ENCODE assay signal across 14 mouse cellular contexts in genomic region chr11:24095236-24095635, GRCm38 (mm10). TPM values are rescaled to one million over a fixed set of nuclear protein-coding genes. Genes with fewer than 3 reads are reported as not detected.
DNase-seq lines count a peak whose midpoint lies in the region; ATAC-seq and TF ChIP-seq lines count a peak whose summit lies in the region.
"Had no signal": no experiment of that assay in that cellular context is flagged by ENCODE, and none has a peak within 500 bp of the region (broad histone marks: within the 10 kb centered on the region; RNA-seq: fewer than 3 reads in every experiment).

No protein-coding gene starts in this region.

- H3K36me3 ChIP-seq in hindbrain, embryonic 12.5 days = no peaks in the 10 kb centered on the region
- H3K36me3 ChIP-seq in hindbrain, embryonic 11.5 days (ENCODE audit: control insufficient read depth, insufficient read depth, low read length) = no peaks in the 10 kb centered on the region
- no peaks in the 10 kb centered on the region for H3K36me3 ChIP-seq in forebrain, postnatal 0 days (ENCODE audit: insufficient read depth)
- H3K36me3 ChIP-seq in midbrain, embryonic 13.5 days = peaks cover 6% of the 10 kb centered on the region; the same call in 1 of the 2 replicates

- TF ChIP-seq POLR2A in cortical plate, adult 2 months (IDR thresholded peaks at IDR 0.05; ENCODE audit: extremely low read depth, insufficient read depth, low read length) = no peak

- H3K27ac ChIP-seq in hindbrain, embryonic 12.5 days = peak overlapping the region; percentile 66
- no peak overlapping the region for H3K27ac ChIP-seq in hindbrain, embryonic 11.5 days (ENCODE audit: low read depth, low read length)
- peak overlapping the region; percentile 71 for H3K27ac ChIP-seq in cortical plate, adult 2 months (ENCODE audit: insufficient read depth, low read length)
- H3K27ac ChIP-seq in forebrain, postnatal 0 days (ENCODE audit: low read depth, low read length) = peak overlapping the region; percentile 89
- peak overlapping the region; percentile 82 for H3K27ac ChIP-seq in midbrain, embryonic 13.5 days
- H3K27ac ChIP-seq: embryonic facial prominence, embryonic 12.5 days had no signal

- peak overlapping the region; percentile 15; the same call in 1 of the 2 replicates for H3K4me2 ChIP-seq in hindbrain, embryonic 12.5 days (replicated peaks)
- H3K4me2 ChIP-seq in hindbrain, embryonic 11.5 days (replicated peaks; ENCODE audit: low read depth, low read length) = no peak overlapping the region
- peak overlapping the region; percentile 46 for H3K4me2 ChIP-seq in forebrain, postnatal 0 days (ENCODE audit: low read depth)
- peak overlapping the region; percentile 38 for H3K4me2 ChIP-seq in midbrain, embryonic 13.5 days (replicated peaks)

- 48% methylated on average over 9 of the region's 9 CpGs for WGBS in hindbrain, embryonic 12.5 days
- WGBS in hindbrain, embryonic 11.5 days = 63% methylated on average over 9 of the region's 9 CpGs
- whole genome bisulfite sequencing in forebrain, postnatal 0 days = 21% methylated on average over 9 of the region's 9 CpGs
- WGBS in midbrain, embryonic 13.5 days = 43% methylated on average over 9 of the region's 9 CpGs

- ATAC-seq in hindbrain, embryonic 12.5 days (ENCODE audit: low FRiP score) = no peak
- ATAC-seq in hindbrain, embryonic 11.5 days (ENCODE audit: low FRiP score) = no peak
- peak; percentile 55 for ATAC-seq in forebrain, postnatal 0 days
- no peak for ATAC-seq in midbrain, embryonic 13.5 days

- no peaks in the 10 kb centered on the region for H3K9me3 ChIP-seq in hindbrain, embryonic 12.5 days (replicated peaks)
- no peaks in the 10 kb centered on the region for H3K9me3 ChIP-seq in hindbrain, embryonic 11.5 days (ENCODE audit: control insufficient read depth, low read length)
- H3K9me3 ChIP-seq in forebrain, postnatal 0 days (ENCODE audit: low read length) = no peaks in the 10 kb centered on the region
- no peaks in the 10 kb centered on the region for H3K9me3 ChIP-seq in midbrain, embryonic 13.5 days
- H3K9me3 ChIP-seq: embryonic facial prominence, embryonic 12.5 days had no signal

- DNase-seq in hindbrain, embryonic 11.5 days (ENCODE audit: low spot score) = no peak
- DNase-seq in forebrain, postnatal 0 days = peak; percentile 77
- no peak for DNase-seq in retina, embryonic 14.5 days (ENCODE audit: low spot score)
- no peak for DNase-seq in kidney, postnatal 4 days
- DNase-seq in cerebellum, adult 9-10 months = no peak
- DNase-seq: gastrocnemius, postnatal 25 days; kidney, postnatal 25 days had no signal

- 0 out of 2 replicates have a peak overlapping the region, but pooled peaks have one; percentile 3 for H3K4me3 ChIP-seq in hindbrain, embryonic 12.5 days
- no peak overlapping the region for H3K4me3 ChIP-seq in hindbrain, embryonic 11.5 days (ENCODE audit: low read depth, low read length)
- no peak overlapping the region; the same call in 1 of the 2 replicates for H3K4me3 ChIP-seq in cortical plate, adult 2 months (ENCODE audit: insufficient read depth, low read length)
- peak overlapping the region; percentile 15; the same call in 1 of the 2 replicates for H3K4me3 ChIP-seq in forebrain, postnatal 0 days (ENCODE audit: low read depth, low read length)
- H3K4me3 ChIP-seq in midbrain, embryonic 13.5 days (replicated peaks) = no peak overlapping the region
- H3K4me3 ChIP-seq: embryonic facial prominence, embryonic 12.5 days had no signal

- H3K9ac ChIP-seq in hindbrain, embryonic 12.5 days = no peak overlapping the region
- H3K9ac ChIP-seq in hindbrain, embryonic 11.5 days (ENCODE audit: low read depth, low read length) = no peak overlapping the region
- H3K9ac ChIP-seq in forebrain, postnatal 0 days = peak overlapping the region; percentile 56
- peak overlapping the region; percentile 36; the same call in 1 of the 2 replicates for H3K9ac ChIP-seq in midbrain, embryonic 13.5 days (replicated peaks)
- H3K9ac ChIP-seq: embryonic facial prominence, embryonic 12.5 days had no signal

- peaks cover 82% of the 10 kb centered on the region for H3K4me1 ChIP-seq in hindbrain, embryonic 12.5 days
- peaks cover 10% of the 10 kb centered on the region; the same call in 1 of the 2 replicates for H3K4me1 ChIP-seq in hindbrain, embryonic 11.5 days (replicated peaks; ENCODE audit: control insufficient read depth, insufficient read depth, low read length)
- H3K4me1 ChIP-seq in cortical plate, adult 2 months (ENCODE audit: control insufficient read depth, insufficient read depth, low read length) = peaks cover 22% of the 10 kb centered on the region
- H3K4me1 ChIP-seq in forebrain, postnatal 0 days (ENCODE audit: insufficient read depth) = peaks cover 55% of the 10 kb centered on the region
- peaks cover 93% of the 10 kb centered on the region for H3K4me1 ChIP-seq in midbrain, embryonic 13.5 days (replicated peaks)

- no peaks in the 10 kb centered on the region for H3K27me3 ChIP-seq in hindbrain, embryonic 12.5 days
- no peaks in the 10 kb centered on the region for H3K27me3 ChIP-seq in hindbrain, embryonic 11.5 days (ENCODE audit: control insufficient read depth, insufficient read depth, low read length)
- H3K27me3 ChIP-seq in forebrain, postnatal 0 days (ENCODE audit: insufficient read depth, low read length) = no peaks in the 10 kb centered on the region
- no peaks in the 10 kb centered on the region; the same call in 1 of the 2 replicates for H3K27me3 ChIP-seq in midbrain, embryonic 13.5 days
- H3K27me3 ChIP-seq: CH12.LX; embryonic facial prominence, embryonic 12.5 days had no signal

- TF ChIP-seq CTCF in cortical plate, adult 2 months (IDR thresholded peaks at IDR 0.05; ENCODE audit: extremely low read depth, insufficient read depth, low read length) = no peak
- no peak for TF ChIP-seq CTCF in forebrain, postnatal 0 days (IDR thresholded peaks at IDR 0.05; ENCODE audit: low read depth)

RNA-seq across cellular contexts. Expression of gene Bcl11a, which starts 17.4 kb away (rescaled TPM):
- 89.1 and 94.8 TPM in 2 replicates for polyA plus RNA-seq in hindbrain, embryonic 12.5 days (2016; fragmentation: Nextera tagmentation; extraction: Ambion mirVana)
- 66.6 and 71.7 TPM in 2 replicates for polyA plus RNA-seq in hindbrain, embryonic 11.5 days (2014; fragmentation: Nextera tagmentation; extraction: Ambion mirVana)
- 62.8 and 64.1 TPM in 2 replicates for polyA plus RNA-seq in cortical plate, adult 2 months (2012; rRNA removed)
- 70.8 and 85.9 TPM in 2 replicates for total RNA-seq in forebrain, postnatal 0 days (2014; rRNA removed)
- 173 and 174 TPM in 2 replicates for polyA plus RNA-seq in forebrain, postnatal 0 days (2015; fragmentation: Nextera tagmentation; extraction: Ambion mirVana)
- polyA plus RNA-seq in midbrain, embryonic 13.5 days (2015; fragmentation: Nextera tagmentation; extraction: Ambion mirVana) = 97.6 and 102 TPM in 2 replicates

RNA-seq across cellular contexts. Expression of gene A830031A19Rik, which starts 20.4 kb away (rescaled TPM):
- not detected in 2 replicates for polyA plus RNA-seq in hindbrain, embryonic 12.5 days (2016; fragmentation: Nextera tagmentation; extraction: Ambion mirVana)
- polyA plus RNA-seq in hindbrain, embryonic 11.5 days (2014; fragmentation: Nextera tagmentation; extraction: Ambion mirVana) = not detected in 2 replicates
- 1.2 and 1.6 TPM in 2 replicates for polyA plus RNA-seq in cortical plate, adult 2 months (2012; rRNA removed)
- 1.8 TPM in 1 of 2 replicates, not detected in the other for total RNA-seq in forebrain, postnatal 0 days (2014; rRNA removed)
- polyA plus RNA-seq in forebrain, postnatal 0 days (2015; fragmentation: Nextera tagmentation; extraction: Ambion mirVana) = 0.26 and 0.63 TPM in 2 replicates
- polyA plus RNA-seq in midbrain, embryonic 13.5 days (2015; fragmentation: Nextera tagmentation; extraction: Ambion mirVana) = not detected in 2 replicates
- total RNA-seq: CH12.LX; gastrocnemius, postnatal 25 days had no signal
- polyA plus RNA-seq: embryonic facial prominence, embryonic 12.5 days; limb, embryonic 11.5 days; urinary bladder, adult 2 months had no signal

Comparison
In these comparisons a context has a peak if more than half of its experiments do, and no peak if none do; other contexts are left out.
1. H3K4me3 ChIP-seq: peak in hindbrain, embryonic 12.5 days (single experiment) and forebrain, postnatal 0 days (single experiment); none in hindbrain, embryonic 11.5 days (single experiment), cortical plate, adult 2 months (single experiment) and midbrain, embryonic 13.5 days (single experiment).
2. H3K9ac ChIP-seq: peak in forebrain, postnatal 0 days (single experiment) and midbrain, embryonic 13.5 days (single experiment); none in hindbrain, embryonic 12.5 days (single experiment) and hindbrain, embryonic 11.5 days (single experiment).